Mouse (Mus musculus) retina, adult 2 months (tissue): ENCODE data around the gene Zbed6.
"Not testable (repeated sequence)": the region's sequence is repeated elsewhere in the genome, so short reads cannot be mapped to it uniquely, and the experiment has no call there.

Experiments
- DNase-seq: peaks from one replicate; pipeline ENCODE4 v3.0.0-alpha.2; 2012; ENCODE audit warnings: low read depth, low spot score

Gene Zbed6

GRCm38 (mm10) chr1:133660466-133661202, at the start of gene Zbed6:
Gene Zbed6 (minus strand): TSS chr1:133660885.
- peak; percentile 20 for DNase-seq

GRCm38 (mm10) chr1:133709292-133709691, 48.6 kb upstream of the Zbed6 start:
- no peak for DNase-seq

GRCm38 (mm10) chr1:133701824-133702223, 41.1 kb upstream of the Zbed6 start:
- not testable (repeated sequence) for DNase-seq

GRCm38 (mm10) chr1:133697935-133698620, 37.4 kb upstream of the Zbed6 start:
- DNase-seq: no peak

GRCm38 (mm10) chr1:133695901-133696300, 35.2 kb upstream of the Zbed6 start:
- no peak for DNase-seq

GRCm38 (mm10) chr1:133694876-133695275, 34.2 kb upstream of the Zbed6 start:
- no peak for DNase-seq

- no peak for DNase-seq
Observed at GRCm38 (mm10) chr1:133694301-133694700, 33.6 kb upstream of the Zbed6 start.

- no peak for DNase-seq
Observed at GRCm38 (mm10) chr1:133693536-133694114, 32.9 kb upstream of the Zbed6 start.

GRCm38 (mm10) chr1:133692195-133692594, 31.5 kb upstream of the Zbed6 start:
- DNase-seq: no peak

GRCm38 (mm10) chr1:133691046-133691445, 30.4 kb upstream of the Zbed6 start:
- DNase-seq: no peak

GRCm38 (mm10) chr1:133689897-133690296, 29.2 kb upstream of the Zbed6 start, which contains the start of gene Lax1:
Gene Lax1 (minus strand): TSS chr1:133690108.
- no peak for DNase-seq

GRCm38 (mm10) chr1:133688301-133688700, 27.6 kb upstream of the Zbed6 start:
- DNase-seq: no peak

- DNase-seq: peak; percentile 13
Observed at GRCm38 (mm10) chr1:133685749-133686519, 25.2 kb upstream of the Zbed6 start.

GRCm38 (mm10) chr1:133671801-133672200, 11.1 kb upstream of the Zbed6 start:
- no peak for DNase-seq

GRCm38 (mm10) chr1:133671266-133671665, 10.6 kb upstream of the Zbed6 start:
- DNase-seq: no peak

- no peak for DNase-seq
Observed at GRCm38 (mm10) chr1:133670776-133671175, 10.1 kb upstream of the Zbed6 start.

GRCm38 (mm10) chr1:133670190-133670589, 9.5 kb upstream of the Zbed6 start:
- DNase-seq: no peak

- no peak for DNase-seq
Observed at GRCm38 (mm10) chr1:133668618-133669017, 7.9 kb upstream of the Zbed6 start.

GRCm38 (mm10) chr1:133667721-133668120, 7.0 kb upstream of the Zbed6 start:
- DNase-seq: no peak

- not testable (repeated sequence) for DNase-seq
Observed at GRCm38 (mm10) chr1:133665713-133666112, 5.0 kb upstream of the Zbed6 start.

- DNase-seq: no peak
Observed at GRCm38 (mm10) chr1:133664203-133664970, 3.7 kb upstream of the Zbed6 start.
